Mouse (Mus musculus) yolk sac, embryonic 10.5 days (tissue): Measurements from ENCODE around the gene Nufip1.

Experiments used
- DNase-seq: peaks from one replicate; pipeline ENCODE4 v3.0.0-alpha.2; 2017; ENCODE audit warnings: low spot score

Gene Nufip1

DNA sequence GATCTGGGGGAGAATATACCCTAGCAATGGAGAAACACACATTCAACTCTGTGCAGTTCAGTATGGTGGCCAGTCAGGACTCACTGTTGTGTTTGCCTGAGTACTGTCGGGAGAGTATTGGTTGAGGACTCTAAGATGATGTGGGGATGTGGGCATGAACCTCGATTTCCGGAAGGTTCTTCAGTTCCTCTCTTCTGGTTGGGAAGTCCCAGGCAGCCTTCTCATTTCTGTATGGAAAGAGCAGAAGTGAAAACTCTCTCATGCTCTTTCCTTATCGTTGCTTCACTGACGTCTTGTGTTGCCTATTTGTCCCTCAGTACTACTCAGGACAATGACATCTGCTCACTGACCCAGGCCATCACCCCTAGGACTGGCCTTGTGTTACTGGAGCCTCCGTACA lies 68.7 kb downstream of the Nufip1 start:
- DNase-seq, result no peak

DNA sequence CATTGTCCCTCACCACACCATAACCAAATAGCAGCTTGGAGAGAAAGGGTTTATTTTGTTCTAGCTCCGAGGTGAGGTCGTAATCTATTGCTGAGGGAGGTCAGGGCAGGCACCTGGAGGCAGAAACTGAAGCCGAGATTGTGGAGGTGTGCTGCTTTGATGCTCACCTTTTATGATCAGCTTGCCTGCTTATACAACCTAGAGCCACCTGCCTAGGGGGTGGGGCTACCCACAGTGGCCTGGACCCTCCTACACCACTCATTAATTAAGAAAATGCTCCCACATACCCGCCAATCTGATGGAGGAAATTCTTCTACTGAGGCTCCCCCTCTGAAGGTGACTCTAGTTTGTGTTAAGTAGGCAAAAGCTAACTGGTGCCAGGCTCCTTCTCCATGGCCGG lies 74.7 kb downstream of the Nufip1 start:
- no peak for DNase-seq

DNA sequence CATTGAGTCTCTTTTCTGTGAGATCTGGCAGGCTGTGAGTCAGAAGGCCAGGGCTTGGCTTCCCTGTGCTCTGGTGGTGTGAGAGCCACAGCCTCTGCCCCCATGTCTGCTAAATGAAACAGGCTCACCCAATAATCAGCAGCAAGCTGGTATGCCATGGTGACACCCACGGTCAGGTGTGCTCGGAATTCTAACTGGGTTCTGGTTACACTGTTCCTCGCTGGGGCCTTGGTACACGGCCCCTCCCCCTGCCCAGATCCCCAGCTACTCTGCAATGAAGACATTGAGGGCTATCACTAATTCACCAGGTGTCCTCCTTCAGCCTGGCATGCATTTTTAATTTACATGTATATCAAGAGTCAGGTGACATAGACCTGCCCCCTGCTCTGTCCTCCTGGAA lies 75.6 kb downstream of the Nufip1 start:
- no peak for DNase-seq
